ENCODE assay signal across 9 mouse cellular contexts in the genomic region with DNA sequence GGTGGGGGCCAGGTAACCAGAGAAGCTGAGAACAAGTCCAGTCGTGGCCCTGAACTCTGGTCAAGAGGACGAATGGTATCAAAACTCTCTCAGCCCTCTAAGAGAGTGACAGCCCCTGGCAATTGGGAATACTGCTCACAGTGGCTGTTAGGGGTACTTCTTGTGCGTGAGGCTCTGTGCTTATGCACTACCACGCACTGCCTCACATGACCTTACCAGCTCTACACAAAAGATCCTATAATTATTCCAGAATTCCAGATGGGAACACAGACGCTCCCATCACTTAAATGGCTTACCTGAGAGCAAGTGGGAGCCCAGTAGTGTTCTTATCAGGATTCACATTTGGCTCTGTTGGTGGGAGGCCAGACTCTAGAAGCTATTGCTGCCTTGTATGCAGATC. TPM values are rescaled to one million over a fixed set of nuclear protein-coding genes. Genes with fewer than 3 reads are reported as not detected.
DNase-seq lines count a peak whose midpoint lies in the region; ATAC-seq and TF ChIP-seq lines count a peak whose summit lies in the region.
"Had no signal": no experiment of that assay in that cellular context is flagged by ENCODE, and none has a peak within 500 bp of the region (broad histone marks: within the 10 kb centered on the region; RNA-seq: fewer than 3 reads in every experiment).

No protein-coding gene starts in this region.

- WGBS in heart, embryonic 13.5 days = 40% methylated on average over 5 of the region's 5 CpGs
- 35% methylated on average over 5 of the region's 5 CpGs for WGBS in heart, embryonic 11.5 days (ENCODE audit: insufficient replicate concordance)

- peak; percentile 59 for TF ChIP-seq CTCF in left cerebral cortex, adult 2 months (IDR thresholded peaks at IDR 0.05)

- DNase-seq in left cerebral cortex, adult 2 months (ENCODE audit: extremely low spot score in 1 of 2, low spot score in 2 of 2) = no peak
- DNase-seq in left cerebral cortex, postnatal 4 days = no peak
- peak; percentile 61 for DNase-seq in brain, adult 2 months (ENCODE audit: low read depth, low spot score)
- no peak for DNase-seq in urinary bladder, postnatal 25 days (ENCODE audit: low spot score)
- no peak for DNase-seq in cerebellum, postnatal 4 days (ENCODE audit: low spot score in 2 of 2)
- DNase-seq: cerebellum, adult 2 months had no signal

- ATAC-seq in heart, embryonic 13.5 days (ENCODE audit: extremely low read depth, insufficient number of reproducible peaks, low FRiP score, low TSS enrichment) = no peak
- no peak for ATAC-seq in heart, embryonic 11.5 days (replicated peaks; ENCODE audit: insufficient number of reproducible peaks, low FRiP score, low TSS enrichment)
- ATAC-seq in megakaryocyte progenitor cell, adult 5-6 weeks (replicated peaks; ENCODE audit: poor library complexity) = peak; percentile 73

- no peaks in the 10 kb centered on the region for H3K27me3 ChIP-seq in heart, embryonic 13.5 days (replicated peaks)
- no peaks in the 10 kb centered on the region for H3K27me3 ChIP-seq in heart, embryonic 11.5 days (ENCODE audit: control insufficient read depth, insufficient read depth, low read length)

- H3K4me1 ChIP-seq in heart, embryonic 13.5 days = peaks cover 41% of the 10 kb centered on the region
- H3K4me1 ChIP-seq in heart, embryonic 11.5 days (ENCODE audit: control insufficient read depth, insufficient read depth, low read length) = peaks cover 11% of the 10 kb centered on the region

- no peaks in the 10 kb centered on the region for H3K9me3 ChIP-seq in heart, embryonic 13.5 days
- H3K9me3 ChIP-seq in heart, embryonic 11.5 days (replicated peaks; ENCODE audit: control insufficient read depth, low read length) = no peaks in the 10 kb centered on the region

- no peak overlapping the region for H3K9ac ChIP-seq in heart, embryonic 13.5 days
- no peak overlapping the region for H3K9ac ChIP-seq in heart, embryonic 11.5 days (ENCODE audit: low read depth, low read length)

- H3K27ac ChIP-seq in heart, embryonic 13.5 days (replicated peaks) = 0 out of 2 replicates have a peak overlapping the region, but pooled peaks have one; percentile 91
- H3K27ac ChIP-seq in heart, embryonic 11.5 days (ENCODE audit: low read depth, low read length) = no peak overlapping the region
- H3K27ac ChIP-seq in left cerebral cortex, adult 2 months = peak overlapping the region; percentile 84; the same call in 1 of the 2 replicates

- H3K4me2 ChIP-seq in heart, embryonic 13.5 days = no peak overlapping the region
- H3K4me2 ChIP-seq in heart, embryonic 11.5 days = no peak overlapping the region

- no peak overlapping the region for H3K4me3 ChIP-seq in heart, embryonic 13.5 days
- no peak overlapping the region for H3K4me3 ChIP-seq in heart, embryonic 11.5 days (ENCODE audit: low read depth, low read length)
- no peak overlapping the region for H3K4me3 ChIP-seq in left cerebral cortex, adult 2 months

- intact Hi-C loops in left cerebral cortex, adult 2 months (cut with DNase I) = loop anchor here (5.0 kb wide), 1 partner anchor 36 kb away; no protein-coding TSS in a partner anchor
- intact Hi-C loops in left cerebral cortex, postnatal 4 days (cut with DNase I) = loop anchor here (10.0 kb wide), 2 partner anchors 126 to 234 kb away; no protein-coding TSS in a partner anchor

- H3K36me3 ChIP-seq in heart, embryonic 13.5 days = no peaks in the 10 kb centered on the region
- no peaks in the 10 kb centered on the region for H3K36me3 ChIP-seq in heart, embryonic 11.5 days (ENCODE audit: control insufficient read depth, insufficient read depth, low read length)

RNA-seq across cellular contexts. Expression of a gene that starts 9.6 kb away (rescaled TPM):
- 3.0 and 3.3 TPM in 2 replicates for polyA plus RNA-seq in heart, embryonic 13.5 days (2015; fragmentation: Nextera tagmentation; extraction: Ambion mirVana)
- 1.4 and 2.1 TPM in 2 replicates for polyA plus RNA-seq in heart, embryonic 11.5 days (2014; fragmentation: Nextera tagmentation; extraction: Ambion mirVana)
- 100 to 1,000 TPM; 138 to 143 TPM for total RNA-seq in left cerebral cortex, adult 2 months (2021)
- 10 to 100 TPM; 24.6 to 26.3 TPM for total RNA-seq in left cerebral cortex, postnatal 4 days (2021)
- 17.7 and 20.0 TPM in 2 replicates for total RNA-seq in megakaryocyte progenitor cell, adult 5-6 weeks (2015)
- 2.5 and 13.2 TPM in 2 replicates for total RNA-seq in megakaryocyte progenitor cell, adult 5-6 weeks (2017)

Comparison
In these comparisons a context has a peak if more than half of its experiments do, and no peak if none do; other contexts are left out.
1. RNA of a gene that starts 9.6 kb away (total RNA-seq): 138 to 143 TPM in left cerebral cortex, adult 2 months; 24.6 to 26.3 TPM in left cerebral cortex, postnatal 4 days and 2.5 to 20.0 TPM in megakaryocyte progenitor cell, adult 5-6 weeks; every median in the first group is over 4 times any median in the second.